Mouse (Mus musculus): Measurements from ENCODE around the gene Ano6.
A peak's percentile ranks its signal among the peaks of the same experiment; 100 is the strongest.

DNA sequence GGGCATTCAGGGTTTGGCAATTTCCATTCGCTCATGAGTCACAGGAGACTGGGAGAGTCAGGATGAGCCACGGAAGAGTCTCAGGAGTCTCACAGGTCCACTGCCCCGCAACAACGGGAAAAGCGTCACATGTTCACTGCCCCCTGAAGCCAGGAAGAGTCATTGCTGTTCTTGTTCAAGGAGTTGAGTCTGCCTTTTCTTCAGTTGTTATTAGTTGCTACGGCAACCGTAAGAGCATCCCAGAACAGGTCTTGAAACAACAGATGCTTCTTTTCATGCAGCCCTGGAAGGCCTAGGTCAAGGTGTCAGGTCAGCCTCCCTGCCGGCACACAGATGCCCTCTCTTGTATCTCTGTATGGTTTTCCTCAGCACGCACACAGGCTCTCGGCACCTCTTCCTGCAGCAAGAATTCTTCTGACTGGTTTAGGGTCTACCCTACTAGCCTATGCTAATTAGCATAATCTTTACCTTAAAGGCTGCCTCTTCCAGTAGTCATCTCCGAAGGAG is 36.9 kb downstream of the Ano6 start:
- TF ChIP-seq CTCF (IDR thresholded peaks at IDR 0.05) (peak; percentile 17), EP300 (IDR thresholded peaks at IDR 0.05; ENCODE audit: insufficient read depth, low read depth, low read length) (no peak), POLR2A (IDR thresholded peaks at IDR 0.05; ENCODE audit: insufficient read depth, low read depth, low read length) (no peak)
